Mouse (Mus musculus) ovary, adult 18-20 months (tissue): ENCODE measurements at regions not wholly inside any gene's neighbourhood (a gene's known extent, or its start where the extent isn't known, plus 50 kb on each side); places are given as distances from the start of the nearest gene placed in this dataset.

Experiments used
- DNase-seq: peaks from one replicate; pipeline ENCODE4 v3.0.0; 2022; ENCODE audit warnings: low spot score, mixed read lengths

- no peak for DNase-seq
Measured at GRCm38 (mm10) chr10:68842023-68842735, 118.7 kb downstream of the Tmem26 start.

DNA sequence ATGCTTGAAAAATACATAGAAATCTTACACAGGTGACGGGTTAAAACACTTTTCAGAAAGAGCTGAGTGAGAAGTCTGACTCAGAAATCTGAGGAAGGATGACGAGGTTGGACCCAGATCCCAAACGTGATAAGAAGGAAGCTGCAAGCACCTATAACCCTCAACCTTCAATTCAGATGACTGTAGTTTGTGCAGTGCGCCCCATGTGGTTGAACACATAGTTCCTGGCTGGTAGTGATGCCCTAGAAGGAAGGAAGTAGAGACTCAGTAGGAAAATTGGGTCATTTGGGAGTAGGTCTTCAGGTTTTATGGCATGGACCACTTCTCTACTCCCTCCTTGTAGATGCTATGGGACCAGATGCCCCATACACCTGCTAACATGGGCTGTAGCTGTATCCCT is 120.6 kb downstream of the Tmem26 start:
- no peak for DNase-seq

- DNase-seq: no peak
Measured at GRCm38 (mm10) chr10:68844596-68844995, 121.2 kb downstream of the Tmem26 start.

DNA sequence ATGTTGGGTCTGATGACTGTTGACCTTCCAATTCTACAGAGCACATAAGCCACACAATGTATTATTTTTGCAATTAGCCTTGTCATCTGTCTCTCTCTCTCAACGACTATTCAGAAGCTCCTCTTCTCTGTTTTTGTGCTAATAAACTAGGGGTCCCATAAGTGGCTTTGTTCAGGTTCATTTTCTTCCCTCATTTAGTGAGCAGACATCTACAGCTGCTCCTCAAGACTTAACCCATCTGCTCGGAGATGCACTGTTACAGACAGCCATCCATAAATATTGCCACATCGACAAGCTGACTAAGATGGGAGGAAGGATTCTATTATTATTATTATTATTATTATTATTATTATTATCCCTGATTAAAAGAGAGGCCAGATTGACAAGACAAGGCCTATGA is 127.7 kb downstream of the Tmem26 start:
- no peak for DNase-seq

DNA sequence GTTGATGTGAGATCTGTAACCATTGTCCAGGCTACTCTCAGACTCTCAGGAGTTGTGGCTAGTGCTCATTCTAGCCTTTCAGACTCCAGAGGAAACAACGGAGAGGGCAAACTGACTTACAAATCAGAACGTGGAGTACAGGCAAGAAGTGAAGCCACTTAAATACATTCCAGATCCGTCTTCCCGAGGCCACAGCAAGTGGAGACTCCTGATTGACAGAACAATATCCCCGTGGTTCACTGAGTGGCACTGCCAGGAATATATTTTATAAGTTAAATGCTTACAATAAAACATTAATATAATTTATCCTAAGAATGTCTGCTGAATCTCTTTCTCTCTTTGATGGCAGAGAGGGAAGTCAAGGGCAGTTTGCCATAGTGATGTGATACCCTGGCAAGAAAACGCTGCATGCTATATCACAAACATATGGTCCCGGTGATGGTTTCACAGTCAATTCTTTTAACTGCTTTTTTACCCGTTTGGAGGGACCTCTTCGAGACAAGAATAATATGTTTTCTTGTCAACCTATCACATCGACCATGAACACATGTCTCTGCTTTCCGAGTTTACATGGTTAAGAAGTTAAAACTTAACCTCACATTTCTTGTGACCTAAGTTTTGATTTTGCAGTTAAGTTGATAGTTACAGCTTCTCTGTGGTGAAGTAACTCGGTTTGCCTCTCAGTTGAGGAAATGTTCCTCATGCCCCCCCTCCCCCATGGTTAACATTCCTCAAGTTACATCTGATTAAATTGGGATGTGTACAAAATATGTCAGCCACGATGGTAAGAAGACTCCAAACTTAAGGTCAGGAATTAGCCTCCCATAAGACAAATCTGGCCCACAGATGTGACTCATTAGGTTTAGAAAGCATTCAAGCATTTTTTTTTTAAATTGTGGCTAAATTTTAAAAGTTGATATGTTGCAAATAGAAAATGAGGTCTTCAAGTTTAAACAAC is 132.8 kb downstream of the Tmem26 start:
- DNase-seq: no peak

DNA sequence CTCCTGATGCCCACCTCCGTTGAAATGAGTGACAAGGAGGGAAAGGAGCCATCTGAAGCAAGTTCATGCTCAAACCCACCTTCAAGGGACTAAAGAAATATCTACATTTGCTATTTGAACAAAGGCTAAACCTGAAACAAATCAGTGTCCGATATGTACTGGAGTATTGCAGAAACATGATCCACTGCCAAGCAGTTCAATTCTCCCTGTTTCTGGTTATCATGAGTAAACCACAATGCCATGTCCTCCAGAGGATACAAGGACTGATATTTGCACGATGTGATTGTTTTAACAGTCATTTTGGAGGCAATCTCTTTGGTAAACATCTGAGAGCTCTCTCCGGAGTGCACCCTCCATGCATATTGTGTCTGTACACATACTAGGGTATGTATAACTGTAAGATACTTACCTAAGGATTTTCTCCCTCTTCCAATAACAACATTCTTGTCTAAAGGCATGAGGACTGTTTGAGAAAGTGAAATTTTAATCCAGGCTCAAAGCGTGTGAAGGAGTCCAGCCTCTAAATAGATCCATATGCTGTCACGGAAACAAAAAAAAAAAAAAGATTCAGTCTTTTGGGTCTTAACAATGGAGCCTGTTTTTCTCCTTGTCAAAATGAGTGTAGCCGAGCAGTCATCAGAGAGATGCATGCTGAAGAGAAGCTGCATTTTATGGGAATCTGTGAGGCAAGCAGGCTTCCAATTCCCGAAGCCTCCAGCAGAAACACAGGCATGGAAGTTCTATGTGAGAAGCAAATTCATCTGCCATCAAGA is 141.3 kb downstream of the Tmem26 start:
- DNase-seq: no peak

DNA sequence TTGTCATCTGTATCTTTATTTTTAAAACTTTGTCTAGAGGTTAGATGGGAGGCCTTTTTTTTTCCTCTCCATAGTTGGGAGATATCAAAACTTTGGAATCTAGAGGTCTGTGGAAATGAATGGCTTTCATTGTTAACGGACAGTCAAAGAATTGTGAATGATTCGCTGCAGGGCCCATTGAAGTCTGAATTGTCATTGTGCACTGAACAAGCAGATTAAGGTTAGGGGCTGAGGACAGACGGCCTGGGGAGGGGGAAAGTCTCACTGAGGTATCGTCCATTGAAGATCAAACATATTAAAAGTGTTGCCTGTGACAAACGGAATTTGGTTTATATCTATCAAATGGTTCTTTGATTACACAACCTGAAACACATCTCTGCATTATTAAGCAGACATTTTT is 142.3 kb downstream of the Tmem26 start:
- no peak for DNase-seq

DNA sequence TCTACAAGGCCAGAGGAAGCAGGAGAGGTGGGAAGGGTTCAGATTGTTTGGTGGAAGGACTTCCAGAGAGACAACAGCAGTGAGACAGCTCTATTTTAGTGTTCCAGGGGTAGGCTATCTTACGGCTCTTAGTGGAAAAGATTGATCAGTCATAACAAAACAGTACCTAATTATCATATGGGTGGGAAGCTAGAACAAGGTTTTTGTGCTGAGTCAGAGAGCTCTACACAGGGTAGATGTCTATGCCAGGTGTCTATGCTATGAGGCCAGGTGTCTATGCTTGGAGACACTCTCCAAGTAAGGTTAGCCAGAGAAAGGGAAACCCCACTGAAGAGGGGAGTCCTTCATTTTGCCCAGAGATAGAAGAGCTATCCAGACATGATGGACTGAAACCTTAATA is 143.9 kb downstream of the Tmem26 start:
- DNase-seq: no peak

- DNase-seq: no peak
Measured at GRCm38 (mm10) chr10:68872102-68872501, 148.7 kb downstream of the Tmem26 start.

GRCm38 (mm10) chr10:68875641-68876040 is 152.2 kb downstream of the Tmem26 start:
- DNase-seq: no peak

DNA sequence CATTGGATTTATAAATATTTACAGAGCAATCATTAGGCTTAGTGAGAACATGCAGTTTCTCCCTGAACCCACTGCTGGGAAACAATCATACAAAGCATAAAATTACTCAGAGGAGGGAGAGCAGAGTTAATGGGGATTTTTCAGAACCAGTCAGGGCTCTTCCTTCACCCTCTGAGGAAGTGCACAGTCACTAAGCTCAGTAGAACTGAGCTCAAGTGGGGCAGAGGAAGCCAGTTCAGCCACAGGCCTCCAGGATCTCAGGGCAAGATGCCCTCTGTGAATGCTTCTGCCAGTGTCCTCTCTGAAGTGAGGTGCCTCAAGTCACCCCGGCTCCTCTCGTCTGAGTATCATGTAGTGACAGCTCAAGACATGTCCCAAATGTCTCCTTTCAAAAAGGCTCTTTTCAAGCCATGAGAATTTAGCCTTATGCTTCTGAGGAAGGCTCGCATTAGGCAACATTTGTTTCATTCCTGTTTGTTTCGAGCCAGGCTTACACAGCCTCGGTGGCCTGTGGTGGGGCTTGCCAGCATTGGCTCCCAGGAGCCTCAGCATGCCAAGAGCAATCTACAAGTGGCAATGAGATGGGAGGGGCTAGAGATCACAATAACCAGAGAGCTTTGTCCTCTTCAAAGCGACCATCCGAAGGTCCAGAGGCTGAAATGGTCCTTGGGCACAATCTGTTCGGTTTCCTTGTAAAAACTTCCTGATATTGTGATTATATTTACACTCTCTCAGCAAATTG is 169.8 kb downstream of the Tmem26 start:
- DNase-seq: peak; percentile 10

- no peak for DNase-seq
Measured at GRCm38 (mm10) chr10:68894121-68894520, 170.7 kb downstream of the Tmem26 start.

DNA sequence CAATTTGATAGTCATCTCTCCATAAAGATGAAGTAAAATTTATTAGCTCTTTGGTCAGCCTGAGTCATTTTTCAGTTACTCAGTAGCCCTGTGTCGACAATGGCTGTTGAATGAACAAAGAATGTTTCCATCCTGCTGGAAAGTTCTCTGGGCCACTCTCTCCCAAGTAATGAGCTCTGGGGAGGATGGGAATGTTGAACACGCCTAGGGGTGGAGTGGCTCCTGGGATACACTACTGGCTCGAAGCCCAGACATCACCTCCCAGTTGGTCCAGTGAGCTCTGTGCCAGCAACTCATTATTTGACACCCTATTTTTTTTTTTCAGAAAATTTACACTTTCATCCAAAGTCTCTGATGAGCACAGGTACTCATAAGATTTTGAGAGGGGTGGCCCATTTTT is 174.1 kb downstream of the Tmem26 start:
- DNase-seq: no peak

DNA sequence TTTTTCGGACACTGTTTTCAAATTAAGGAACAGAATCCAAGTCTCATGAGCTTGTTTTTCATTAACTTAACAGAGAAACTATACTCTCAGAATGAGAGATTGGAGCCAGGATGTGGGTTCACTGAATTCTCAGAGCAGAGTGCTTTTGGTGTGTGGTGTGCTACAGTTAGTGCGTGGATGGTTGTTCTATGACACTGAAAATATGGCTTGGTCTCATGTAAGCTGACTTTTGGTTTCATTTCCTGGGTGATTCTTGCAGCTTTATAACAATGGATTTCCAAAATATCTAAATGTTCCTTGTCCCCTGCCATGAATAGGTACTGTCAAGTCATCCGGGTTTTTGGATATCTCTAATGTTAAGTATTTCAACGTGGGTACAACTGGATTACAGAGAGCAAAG is 177.7 kb downstream of the Tmem26 start:
- no peak for DNase-seq

DNA sequence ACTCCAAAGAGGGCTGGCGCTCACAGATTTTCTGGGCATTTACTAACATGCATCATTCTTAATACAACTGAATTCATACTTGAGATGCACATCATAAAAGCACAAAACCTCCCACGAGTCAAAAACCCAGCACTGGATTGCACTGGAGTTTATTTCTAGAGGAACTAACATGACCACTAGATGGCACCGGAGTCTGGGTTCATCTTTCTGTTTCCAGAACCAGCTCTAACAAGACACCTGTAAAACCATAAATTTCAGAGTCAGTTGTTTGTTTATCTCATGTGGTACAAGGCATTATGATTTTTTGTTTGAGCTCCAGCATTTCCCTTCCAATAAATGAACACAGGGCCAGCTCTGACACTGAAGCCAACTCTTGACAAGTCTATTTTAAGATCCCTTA is 179.2 kb downstream of the Tmem26 start:
- DNase-seq: no peak

DNA sequence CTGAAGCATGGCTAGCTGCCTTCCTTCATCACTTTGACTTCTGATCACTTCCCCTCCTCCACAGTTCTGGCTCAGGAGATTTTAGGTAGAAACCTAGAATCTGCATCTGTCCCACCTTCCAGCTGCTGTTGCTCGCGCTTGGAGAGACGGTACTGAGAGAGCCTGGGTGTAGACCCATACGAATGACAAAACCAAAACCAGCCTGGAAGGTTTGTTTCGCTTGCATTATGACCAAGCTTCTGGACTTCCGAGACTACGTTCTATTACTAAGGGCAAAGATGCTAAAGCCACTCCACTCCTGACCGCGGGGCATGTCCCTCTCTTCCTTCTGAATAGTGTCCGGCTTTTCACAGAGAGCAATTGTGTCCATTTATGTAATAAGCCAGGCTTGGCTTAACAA is 180.9 kb downstream of the Tmem26 start:
- DNase-seq: no peak

DNA sequence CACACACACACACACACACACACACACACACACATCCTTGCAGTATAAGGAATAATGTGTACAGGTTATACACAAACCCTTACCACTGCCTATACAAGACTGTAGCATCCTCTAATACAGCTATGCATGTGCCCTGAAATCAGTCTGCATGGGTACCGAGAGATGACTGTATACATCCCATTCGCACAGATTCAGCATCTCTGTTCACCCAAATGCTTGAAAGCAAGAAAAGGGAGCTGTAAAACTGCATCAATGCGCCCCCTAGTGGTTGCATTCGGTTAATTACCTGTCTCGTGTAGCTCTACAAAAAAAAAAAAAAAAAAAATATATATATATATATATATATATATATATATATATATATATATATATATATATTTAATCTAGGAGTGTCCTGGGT is 184.8 kb downstream of the Tmem26 start:
- DNase-seq: no peak

DNA sequence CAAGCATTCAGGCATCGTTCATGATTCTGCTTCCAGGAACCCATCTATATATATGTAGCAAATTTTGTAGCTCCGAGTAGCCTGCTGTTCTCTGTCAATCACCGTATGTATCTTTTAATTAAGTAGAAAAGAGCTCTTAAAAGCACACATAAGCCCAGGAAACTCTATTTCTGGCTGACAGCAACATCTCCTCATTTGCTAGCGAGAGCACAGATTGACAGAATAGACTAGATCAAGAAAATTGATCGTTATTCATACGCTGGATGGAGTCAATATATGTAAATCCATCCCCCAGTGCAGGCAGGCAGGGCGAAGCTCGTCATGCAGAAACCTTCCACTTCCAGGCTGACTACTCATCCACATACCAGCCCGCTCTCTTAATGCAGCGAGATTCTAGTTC is 185.6 kb downstream of the Tmem26 start:
- no peak for DNase-seq

GRCm38 (mm10) chr10:68916147-68916546 is 192.7 kb downstream of the Tmem26 start:
- DNase-seq: no peak

DNA sequence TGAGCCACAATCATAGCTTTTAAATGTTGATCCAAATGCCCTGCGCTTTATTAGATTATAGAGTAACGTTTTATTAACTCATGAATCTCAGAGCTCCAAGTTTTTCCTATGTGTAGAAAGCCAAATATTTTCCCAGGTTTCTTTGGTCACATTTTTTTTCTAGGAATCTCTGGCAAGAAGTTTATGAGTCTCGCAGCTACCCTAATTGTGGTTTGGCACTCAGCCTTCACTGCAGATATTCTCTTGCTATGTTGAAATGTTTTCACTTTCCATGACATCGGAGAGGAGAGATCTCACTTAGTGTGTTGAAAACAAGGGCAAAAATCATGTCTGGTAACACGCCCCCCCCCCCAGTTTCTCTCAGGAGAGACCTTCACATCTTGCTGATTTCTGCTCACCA is 212.4 kb downstream of the Tmem26 start:
- DNase-seq: no peak

GRCm38 (mm10) chr10:68943239-68943638 is 208.0 kb upstream of the Rhobtb1 start:
- DNase-seq: no peak

DNA sequence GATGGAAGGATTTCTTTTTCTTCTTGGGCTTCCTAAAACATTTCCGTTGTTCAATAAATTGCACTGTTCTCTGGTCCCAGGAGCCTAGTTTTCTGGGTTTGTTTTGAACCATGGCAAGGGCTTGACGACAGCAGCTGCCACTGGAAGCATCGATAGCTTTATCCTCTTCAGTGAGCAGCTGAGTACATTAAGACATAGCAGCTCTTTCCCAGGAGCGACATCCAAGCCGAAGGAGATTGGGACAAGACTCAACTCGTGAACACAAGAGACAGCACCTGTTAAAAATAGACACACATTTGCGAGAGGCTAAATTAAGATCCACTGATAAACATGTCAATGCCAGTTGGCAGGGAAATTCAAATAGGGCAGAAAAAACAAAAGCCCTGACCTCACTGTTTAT is 194.7 kb upstream of the Rhobtb1 start:
- DNase-seq: no peak
